Mouse (Mus musculus): Measurements from ENCODE around the gene Nudt4.
A peak's percentile ranks its signal among the peaks of the same experiment; 100 is the strongest.

DNA sequence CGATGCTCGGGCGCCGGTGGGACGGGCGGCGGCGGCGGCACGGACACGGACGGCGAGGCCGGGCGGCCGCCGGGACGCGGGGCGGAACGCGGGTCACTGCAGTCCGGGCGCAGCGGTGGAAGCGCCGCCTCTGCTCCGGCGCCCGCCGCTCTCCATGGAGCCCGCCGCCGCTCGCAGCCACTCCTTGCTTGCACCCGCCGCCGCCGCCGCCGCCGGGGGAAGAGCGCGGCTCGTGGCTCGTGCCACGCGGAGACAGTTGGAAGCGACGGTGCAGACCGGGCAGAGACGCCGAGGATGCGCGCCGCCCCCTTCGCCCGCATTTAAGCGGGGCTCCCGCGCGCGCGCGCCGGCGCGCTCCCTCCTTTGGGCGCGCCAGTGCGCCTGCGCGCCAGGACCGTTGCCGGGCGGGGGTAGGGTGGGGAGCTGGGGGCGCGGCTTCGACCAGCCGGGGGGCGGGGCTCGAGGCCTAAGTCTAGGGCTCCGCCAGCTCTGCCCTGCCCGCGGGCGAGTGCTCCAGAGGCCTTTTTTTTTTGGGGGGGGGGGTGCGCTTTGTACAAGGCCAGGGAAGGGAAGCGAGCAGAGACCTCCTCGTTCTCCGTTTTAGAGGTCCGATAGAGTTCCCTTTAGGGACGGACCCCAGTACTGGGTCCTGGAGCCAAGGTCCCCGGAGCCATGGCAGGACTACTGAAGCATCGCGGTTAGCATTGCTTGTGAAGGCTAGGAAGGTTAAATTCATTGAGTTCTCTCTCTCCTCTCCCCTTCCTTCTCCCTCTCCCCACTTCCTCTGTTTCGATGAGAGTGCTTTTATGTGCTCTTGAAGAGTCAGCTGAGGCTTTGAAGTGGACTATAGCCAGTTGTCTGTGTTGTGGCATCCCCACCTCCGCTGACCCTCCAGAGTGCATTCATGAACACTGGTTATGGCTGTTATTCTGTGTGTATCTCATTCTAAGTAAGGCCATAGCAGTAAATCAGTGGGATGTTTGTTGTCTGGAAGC lies at the start of gene Nudt4:
- TF ChIP-seq CTCF (conservative IDR thresholded peaks at IDR 0.05 in 1 of 2, IDR thresholded peaks at IDR 0.05 in 1 of 2; ENCODE audit: low read depth in 2 of 2, low read length in 2 of 2) (no peak), ZNF384 (IDR thresholded peaks at IDR 0.05; ENCODE audit: low read depth, low read length) (peak; percentile 41; the same call in 1 of the 2 replicates), POLR2A (IDR thresholded peaks at IDR 0.05; ENCODE audit: low read depth, low read length) (peak; percentile 86), EP300 (IDR thresholded peaks at IDR 0.05; ENCODE audit: low read length) (no peak)
